25 mouse cellular contexts compared by ENCODE assay signal in the genomic region with DNA sequence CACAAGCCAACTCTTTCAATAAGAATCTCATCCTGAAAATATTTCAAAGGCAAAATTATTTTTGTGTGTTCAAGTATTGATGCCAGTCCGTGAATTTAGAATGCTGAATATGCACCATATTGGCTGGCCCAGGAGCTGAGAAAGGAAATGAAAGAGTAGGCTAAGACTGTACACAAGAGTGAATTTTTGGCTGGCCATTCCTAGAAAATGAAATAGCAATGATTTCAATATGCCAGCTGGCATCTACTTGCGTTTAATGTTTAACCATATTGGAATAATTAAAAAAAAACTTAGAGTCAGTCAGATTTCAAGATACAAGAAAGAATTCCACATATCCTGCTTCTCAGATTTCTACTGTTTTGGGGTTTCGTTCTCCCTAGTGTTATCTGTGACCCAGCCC. TPM values are rescaled to one million over a fixed set of nuclear protein-coding genes. Genes with fewer than 3 reads are reported as not detected.
DNase-seq lines count a peak whose midpoint lies in the region; ATAC-seq and TF ChIP-seq lines count a peak whose summit lies in the region.
"Had no signal": no experiment of that assay in that cellular context is flagged by ENCODE, and none has a peak within 500 bp of the region (broad histone marks: within the 10 kb centered on the region; RNA-seq: fewer than 3 reads in every experiment).

No protein-coding gene starts in this region.

- no peaks in the 10 kb centered on the region for H3K4me1 ChIP-seq in forebrain, embryonic 16.5 days (replicated peaks; ENCODE audit: control insufficient read depth, insufficient read depth, low read length)
- H3K4me1 ChIP-seq in forebrain, embryonic 10.5 days, result no peaks in the 10 kb centered on the region
- H3K4me1 ChIP-seq in liver, adult 2 months (ENCODE audit: control insufficient read depth, insufficient read depth, low read length), result no peaks in the 10 kb centered on the region
- no peaks in the 10 kb centered on the region for H3K4me1 ChIP-seq in liver, postnatal 0 days (ENCODE audit: insufficient read depth)
- H3K4me1 ChIP-seq: embryonic facial prominence, embryonic 13.5 days; embryonic facial prominence, embryonic 15.5 days; forebrain, embryonic 13.5 days had no signal

- H3K9ac ChIP-seq in forebrain, embryonic 16.5 days (replicated peaks; ENCODE audit: low read depth, low read length), result no peak overlapping the region
- H3K9ac ChIP-seq in liver, adult 2 months (ENCODE audit: low read depth, low read length), result no peak overlapping the region
- no peak overlapping the region for H3K9ac ChIP-seq in liver, postnatal 0 days (replicated peaks)
- H3K9ac ChIP-seq: embryonic facial prominence, embryonic 13.5 days; embryonic facial prominence, embryonic 15.5 days; forebrain, embryonic 13.5 days had no signal

- H3K4me2 ChIP-seq in forebrain, embryonic 16.5 days (ENCODE audit: low read length), result no peak overlapping the region
- H3K4me2 ChIP-seq in liver, postnatal 0 days (ENCODE audit: low read depth, low read length), result no peak overlapping the region
- H3K4me2 ChIP-seq: embryonic facial prominence, embryonic 13.5 days; embryonic facial prominence, embryonic 15.5 days; forebrain, embryonic 13.5 days had no signal

- peak; percentile 59; the same call in 1 of the 2 replicates for ATAC-seq in forebrain, embryonic 16.5 days
- ATAC-seq in frontal cortex, adult (ENCODE audit: low TSS enrichment), result peak; percentile 45; the same call in 1 of the 2 replicates
- no peak for ATAC-seq in liver, postnatal 0 days
- ATAC-seq: forebrain, embryonic 13.5 days had no signal

- 76% methylated on average over 3 of the region's 3 CpGs for WGBS in forebrain, embryonic 16.5 days
- 88% methylated on average over 3 of the region's 3 CpGs for WGBS in forebrain, embryonic 10.5 days
- 77% methylated on average over 3 of the region's 3 CpGs for WGBS in liver, adult 2 months
- 76% methylated on average over 3 of the region's 3 CpGs for WGBS in liver, postnatal 0 days (ENCODE audit: insufficient replicate concordance)

- no peak for TF ChIP-seq POLR2A in liver, adult 2 months (IDR thresholded peaks at IDR 0.05; ENCODE audit: extremely low read depth, insufficient read depth, low read length)
- TF ChIP-seq POLR2A in brain, embryonic 14.5 days (IDR thresholded peaks at IDR 0.05; ENCODE audit: borderline replicate concordance, extremely low read depth, insufficient read depth, insufficient read length, poor library complexity, severe bottlenecking), result no peak

- no peak for TF ChIP-seq EP300 in liver, postnatal 0 days (IDR thresholded peaks at IDR 0.05; ENCODE audit: low read depth)

- no peaks in the 10 kb centered on the region for H3K36me3 ChIP-seq in forebrain, embryonic 16.5 days (ENCODE audit: control insufficient read depth, insufficient read depth)
- no peaks in the 10 kb centered on the region for H3K36me3 ChIP-seq in forebrain, embryonic 10.5 days (replicated peaks)
- no peaks in the 10 kb centered on the region for H3K36me3 ChIP-seq in liver, adult 2 months (ENCODE audit: control insufficient read depth, insufficient read depth, low read length)
- no peaks in the 10 kb centered on the region for H3K36me3 ChIP-seq in liver, postnatal 0 days (replicated peaks; ENCODE audit: insufficient read depth, low read length)
- H3K36me3 ChIP-seq: embryonic facial prominence, embryonic 13.5 days; embryonic facial prominence, embryonic 15.5 days had no signal

- TF ChIP-seq CTCF in liver, adult 2 months (IDR thresholded peaks at IDR 0.05; ENCODE audit: low read depth, low read length), result no peak
- no peak for TF ChIP-seq CTCF in liver, postnatal 0 days (IDR thresholded peaks at IDR 0.05; ENCODE audit: low read depth)
- TF ChIP-seq CTCF in brain, embryonic 14.5 days (IDR thresholded peaks at IDR 0.05; ENCODE audit: borderline replicate concordance, extremely low read depth, insufficient read depth, insufficient read length), result no peak

- no peak overlapping the region for H3K27ac ChIP-seq in forebrain, embryonic 16.5 days (ENCODE audit: low read length)
- no peak overlapping the region for H3K27ac ChIP-seq in forebrain, embryonic 10.5 days
- H3K27ac ChIP-seq in liver, adult 2 months (replicated peaks; ENCODE audit: insufficient read depth, low read depth, low read length), result no peak overlapping the region
- no peak overlapping the region for H3K27ac ChIP-seq in liver, postnatal 0 days (ENCODE audit: low read depth)
- H3K27ac ChIP-seq: embryonic facial prominence, embryonic 13.5 days; embryonic facial prominence, embryonic 15.5 days; forebrain, embryonic 13.5 days; gastrocnemius, adult 2 months had no signal

- no peak for DNase-seq in forebrain, embryonic 10.5 days (ENCODE audit: extremely low spot score, low spot score)
- DNase-seq in frontal cortex, postnatal 10 days (ENCODE audit: low spot score in 2 of 2), result no peak
- DNase-seq in liver, adult 2 months (ENCODE audit: extremely low read depth, low read depth, low spot score), result peak; percentile 53
- no peak for DNase-seq in liver, postnatal 0 days
- peak; percentile 19 for DNase-seq in brain, embryonic 14.5 days (ENCODE audit: low read depth)
- no peak for DNase-seq in adrenal gland, adult (ENCODE audit: inconsistent age in 2 of 2, low spot score in 1 of 2)
- DNase-seq: adrenal gland, postnatal 10 days; adrenal gland, postnatal 25 days; cerebellum, adult 11 months; cerebellum, adult 18-20 months; cerebellum, adult 8-10 months; cerebellum, adult 9-11 months; cerebellum, postnatal 14 days; cerebellum, postnatal 36 days; embryo, embryonic 11 days; gastrocnemius, adult 2 months had no signal

- no peaks in the 10 kb centered on the region for H3K27me3 ChIP-seq in forebrain, embryonic 16.5 days (replicated peaks; ENCODE audit: control insufficient read depth, insufficient read depth, low read length)
- H3K27me3 ChIP-seq in forebrain, embryonic 10.5 days (ENCODE audit: poor library complexity, severe bottlenecking), result no peaks in the 10 kb centered on the region
- H3K27me3 ChIP-seq in liver, adult 2 months (ENCODE audit: control insufficient read depth, insufficient read depth, low read length), result no peaks in the 10 kb centered on the region
- no peaks in the 10 kb centered on the region for H3K27me3 ChIP-seq in liver, postnatal 0 days (ENCODE audit: insufficient read depth, low read length)
- H3K27me3 ChIP-seq: embryonic facial prominence, embryonic 13.5 days; embryonic facial prominence, embryonic 15.5 days; forebrain, embryonic 13.5 days had no signal

- no peak overlapping the region for H3K4me3 ChIP-seq in forebrain, embryonic 16.5 days (replicated peaks; ENCODE audit: low read length)
- no peak overlapping the region for H3K4me3 ChIP-seq in forebrain, embryonic 10.5 days
- no peak overlapping the region for H3K4me3 ChIP-seq in liver, adult 2 months (ENCODE audit: insufficient read depth, low read depth, low read length)
- H3K4me3 ChIP-seq in liver, postnatal 0 days (ENCODE audit: low read depth, low read length), result no peak overlapping the region
- H3K4me3 ChIP-seq: embryonic facial prominence, embryonic 13.5 days; embryonic facial prominence, embryonic 15.5 days; erythroblast, embryonic 14.5 days; forebrain, embryonic 13.5 days; gastrocnemius, adult 2 months had no signal

- no peaks in the 10 kb centered on the region for H3K9me3 ChIP-seq in forebrain, embryonic 16.5 days (ENCODE audit: control insufficient read depth, low read length)
- H3K9me3 ChIP-seq in forebrain, embryonic 10.5 days, result no peaks in the 10 kb centered on the region
- H3K9me3 ChIP-seq in liver, postnatal 0 days (ENCODE audit: low read length), result no peaks in the 10 kb centered on the region
- H3K9me3 ChIP-seq: embryonic facial prominence, embryonic 13.5 days; embryonic facial prominence, embryonic 15.5 days; forebrain, embryonic 13.5 days had no signal

- no peaks in the 10 kb centered on the region for H3K79me2 ChIP-seq in liver, adult 2 months (ENCODE audit: control insufficient read depth, insufficient read depth, low read length)

RNA-seq across cellular contexts. Expression of gene Gabrb1, which starts 30.1 kb away (rescaled TPM):
- polyA plus RNA-seq in forebrain, embryonic 16.5 days (2015; fragmentation: Nextera tagmentation; extraction: Ambion mirVana), result 19.1 and 24.8 TPM in 2 replicates
- polyA plus RNA-seq in forebrain, embryonic 10.5 days (2016; fragmentation: Nextera tagmentation; extraction: Ambion mirVana), result 0.15 and 0.25 TPM in 2 replicates
- total RNA-seq in liver, adult 2 months (2014; rRNA removed), result not detected in 2 replicates
- polyA plus RNA-seq in liver, adult 2 months (2012; rRNA removed), result not detected in 2 replicates
- polyA plus RNA-seq in liver, postnatal 0 days (2015; fragmentation: Nextera tagmentation; extraction: Ambion mirVana), result not detected in 2 replicates
- 2.8 and 4.3 TPM in 2 replicates for polyA plus RNA-seq in brain, embryonic 14.5 days (2012; rRNA removed)
- total RNA-seq: common myeloid progenitor, adult 5-6 weeks; MEL had no signal
- polyA plus RNA-seq: erythroblast, embryonic 14.5 days had no signal

RNA-seq across cellular contexts. Expression of gene Gabra4, which starts 30.3 kb away (rescaled TPM):
- polyA plus RNA-seq in forebrain, embryonic 16.5 days (2015; fragmentation: Nextera tagmentation; extraction: Ambion mirVana), result 16.4 and 23.4 TPM in 2 replicates
- 2.1 and 2.4 TPM in 2 replicates for polyA plus RNA-seq in forebrain, embryonic 10.5 days (2016; fragmentation: Nextera tagmentation; extraction: Ambion mirVana)
- 0.07 TPM in 1 of 2 replicates, not detected in the other for total RNA-seq in liver, adult 2 months (2014; rRNA removed)
- not detected in 2 replicates for polyA plus RNA-seq in liver, adult 2 months (2012; rRNA removed)
- not detected in 2 replicates for polyA plus RNA-seq in liver, postnatal 0 days (2015; fragmentation: Nextera tagmentation; extraction: Ambion mirVana)
- 5.2 and 6.3 TPM in 2 replicates for polyA plus RNA-seq in brain, embryonic 14.5 days (2012; rRNA removed)
- total RNA-seq: common myeloid progenitor, adult 5-6 weeks; gastrocnemius, adult 2 months; MEL had no signal
- polyA plus RNA-seq: C2C12; erythroblast, embryonic 14.5 days had no signal

Comparison
In these comparisons a context has a peak if more than half of its experiments do, and no peak if none do; other contexts are left out.
1. DNase-seq: peak in liver, adult 2 months (single experiment) and brain, embryonic 14.5 days (single experiment); none in forebrain, embryonic 10.5 days (single experiment), frontal cortex, postnatal 10 days (0 of 2), liver, postnatal 0 days (single experiment) and adrenal gland, adult (0 of 2).